Comparison of ENCODE assay signal across 13 mouse cellular contexts in the genomic region with DNA sequence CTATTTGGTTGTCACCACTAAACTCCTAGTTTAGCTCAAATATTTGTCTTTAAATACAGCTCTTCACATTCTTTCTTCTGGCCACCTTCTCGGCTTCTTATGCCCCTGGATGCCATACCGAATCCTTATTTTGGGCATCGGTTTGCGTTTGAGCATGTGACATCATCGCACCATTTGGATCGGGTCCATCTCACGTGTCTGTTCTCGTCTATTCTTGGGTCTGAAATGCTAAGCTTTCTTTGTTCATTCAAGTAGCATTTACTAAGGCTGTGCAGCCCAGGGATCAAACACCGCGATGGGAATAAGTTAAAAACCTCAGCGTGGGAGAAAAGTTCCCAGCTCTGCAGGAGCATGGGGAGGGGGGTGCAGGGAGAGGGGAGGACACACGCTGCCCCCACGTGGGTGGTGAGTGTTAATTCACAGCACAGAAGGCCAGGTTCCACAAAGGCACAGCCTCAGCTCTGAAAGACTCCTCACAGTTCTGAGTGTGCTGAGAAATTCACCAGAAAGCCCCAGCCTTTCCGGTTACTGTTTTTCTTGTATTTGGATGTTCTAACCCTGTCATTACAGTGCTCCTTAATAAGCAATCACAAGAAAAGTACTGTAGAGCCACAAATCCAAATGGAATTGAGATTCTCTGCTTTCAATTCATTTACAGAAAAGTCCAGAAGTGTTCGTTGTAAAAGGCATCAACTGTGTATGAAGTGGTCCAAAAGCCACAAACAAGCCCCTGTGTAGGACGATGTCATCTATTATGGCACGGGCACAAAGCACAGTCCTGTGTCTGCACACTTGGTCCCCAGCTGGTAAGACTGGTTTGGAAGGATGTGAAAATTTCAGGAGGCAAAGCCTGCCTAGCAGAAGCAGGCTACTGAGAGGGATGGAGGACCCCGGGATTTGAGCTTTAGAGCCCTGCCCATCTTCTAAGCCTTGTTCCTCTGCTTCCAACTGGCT. TPM values are rescaled to one million over a fixed set of nuclear protein-coding genes. Genes with fewer than 3 reads are reported as not detected.
DNase-seq lines count a peak whose midpoint lies in the region; ATAC-seq and TF ChIP-seq lines count a peak whose summit lies in the region.
"Had no signal": no experiment of that assay in that cellular context is flagged by ENCODE, and none has a peak within 500 bp of the region (broad histone marks: within the 10 kb centered on the region; RNA-seq: fewer than 3 reads in every experiment).

No protein-coding gene starts in this region.

- peak; percentile 59; the same call in 1 of the 2 replicates for ATAC-seq in forebrain, embryonic 13.5 days
- no peak for ATAC-seq in liver, postnatal 0 days
- no peak for ATAC-seq in liver, embryonic 12.5 days

- TF ChIP-seq CTCF in liver, postnatal 0 days (IDR thresholded peaks at IDR 0.05; ENCODE audit: low read depth), result peak; percentile 42

- DNase-seq in forebrain, embryonic 10.5 days (ENCODE audit: extremely low spot score, low spot score), result no peak
- DNase-seq in liver, postnatal 0 days, result peak; percentile 29
- DNase-seq in ES-CJ7 (ENCODE audit: low read depth, low spot score), result peak; percentile 6
- DNase-seq in fibroblast of lung, adult 2 months (ENCODE audit: low read depth), result peak; percentile 37
- DNase-seq in gastrocnemius, adult 8-10 months (ENCODE audit: low spot score in 2 of 2), result no peak
- no peak for DNase-seq in left cerebral cortex, adult 11 months (ENCODE audit: low spot score)
- DNase-seq: kidney, postnatal 10 days had no signal

- no peak overlapping the region for H3K9ac ChIP-seq in forebrain, embryonic 13.5 days
- H3K9ac ChIP-seq in liver, postnatal 0 days (replicated peaks), result no peak overlapping the region
- H3K9ac ChIP-seq in liver, embryonic 12.5 days, result no peak overlapping the region
- H3K9ac ChIP-seq: liver, embryonic 14.5 days had no signal

- no peaks in the 10 kb centered on the region for H3K9me3 ChIP-seq in forebrain, embryonic 13.5 days (replicated peaks)
- no peaks in the 10 kb centered on the region for H3K9me3 ChIP-seq in forebrain, embryonic 10.5 days
- no peaks in the 10 kb centered on the region for H3K9me3 ChIP-seq in liver, postnatal 0 days (ENCODE audit: low read length)
- H3K9me3 ChIP-seq in liver, embryonic 12.5 days (replicated peaks), result no peaks in the 10 kb centered on the region
- H3K9me3 ChIP-seq: hindbrain, embryonic 10.5 days had no signal

- H3K27ac ChIP-seq in forebrain, embryonic 13.5 days, result no peak overlapping the region
- H3K27ac ChIP-seq in forebrain, embryonic 10.5 days, result no peak overlapping the region
- H3K27ac ChIP-seq in liver, postnatal 0 days (ENCODE audit: low read depth), result no peak overlapping the region
- no peak overlapping the region for H3K27ac ChIP-seq in liver, embryonic 12.5 days
- H3K27ac ChIP-seq: hindbrain, embryonic 10.5 days; liver, embryonic 14.5 days had no signal

- no peak for TF ChIP-seq EP300 in liver, postnatal 0 days (IDR thresholded peaks at IDR 0.05; ENCODE audit: low read depth)

- no peaks in the 10 kb centered on the region for H3K27me3 ChIP-seq in forebrain, embryonic 13.5 days
- no peaks in the 10 kb centered on the region for H3K27me3 ChIP-seq in forebrain, embryonic 10.5 days (ENCODE audit: poor library complexity, severe bottlenecking)
- H3K27me3 ChIP-seq in liver, postnatal 0 days (ENCODE audit: insufficient read depth, low read length), result no peaks in the 10 kb centered on the region
- no peaks in the 10 kb centered on the region for H3K27me3 ChIP-seq in liver, embryonic 12.5 days (replicated peaks)

- peaks cover 39% of the 10 kb centered on the region for H3K36me3 ChIP-seq in forebrain, embryonic 13.5 days (ENCODE audit: poor library complexity, severe bottlenecking)
- H3K36me3 ChIP-seq in forebrain, embryonic 10.5 days (replicated peaks), result peaks cover 78% of the 10 kb centered on the region
- H3K36me3 ChIP-seq in liver, postnatal 0 days (replicated peaks; ENCODE audit: insufficient read depth, low read length), result no peaks in the 10 kb centered on the region
- H3K36me3 ChIP-seq in liver, embryonic 12.5 days, result peaks cover 2% of the 10 kb centered on the region; the same call in 1 of the 2 replicates

- 54% methylated on average over 18 of the region's 18 CpGs for WGBS in forebrain, embryonic 13.5 days
- 88% methylated on average over 18 of the region's 18 CpGs for WGBS in forebrain, embryonic 10.5 days
- WGBS in liver, postnatal 0 days (ENCODE audit: insufficient replicate concordance), result 82% methylated on average over 18 of the region's 18 CpGs
- WGBS in liver, embryonic 12.5 days (ENCODE audit: insufficient replicate concordance), result 77% methylated on average over 18 of the region's 18 CpGs

- H3K4me2 ChIP-seq in forebrain, embryonic 13.5 days, result no peak overlapping the region
- H3K4me2 ChIP-seq in liver, postnatal 0 days (ENCODE audit: low read depth, low read length), result no peak overlapping the region
- H3K4me2 ChIP-seq in liver, embryonic 12.5 days, result no peak overlapping the region

- peaks cover 9% of the 10 kb centered on the region for H3K4me1 ChIP-seq in forebrain, embryonic 13.5 days
- no peaks in the 10 kb centered on the region for H3K4me1 ChIP-seq in forebrain, embryonic 10.5 days
- H3K4me1 ChIP-seq in liver, postnatal 0 days (ENCODE audit: insufficient read depth), result no peaks in the 10 kb centered on the region
- H3K4me1 ChIP-seq in liver, embryonic 12.5 days, result peaks cover 14% of the 10 kb centered on the region
- H3K4me1 ChIP-seq: hindbrain, embryonic 10.5 days had no signal

- H3K4me3 ChIP-seq in forebrain, embryonic 13.5 days, result no peak overlapping the region
- H3K4me3 ChIP-seq in forebrain, embryonic 10.5 days, result no peak overlapping the region
- H3K4me3 ChIP-seq in liver, postnatal 0 days (ENCODE audit: low read depth, low read length), result no peak overlapping the region
- no peak overlapping the region for H3K4me3 ChIP-seq in liver, embryonic 12.5 days
- H3K4me3 ChIP-seq: hindbrain, embryonic 10.5 days had no signal

RNA-seq across cellular contexts. Expression of gene Gpr88, which starts 51.8 kb away (rescaled TPM):
- polyA plus RNA-seq in forebrain, embryonic 13.5 days (2015; fragmentation: Nextera tagmentation; extraction: Ambion mirVana), result 3.8 and 4.3 TPM in 2 replicates
- not detected in 2 replicates for polyA plus RNA-seq in forebrain, embryonic 10.5 days (2016; fragmentation: Nextera tagmentation; extraction: Ambion mirVana)
- 0.18 and 0.30 TPM in 2 replicates for polyA plus RNA-seq in liver, postnatal 0 days (2015; fragmentation: Nextera tagmentation; extraction: Ambion mirVana)
- 0.20 and 0.35 TPM in 2 replicates for polyA plus RNA-seq in liver, embryonic 12.5 days (2016; fragmentation: Nextera tagmentation; extraction: Ambion mirVana)
- total RNA-seq in gastrocnemius, adult 8-10 months (2022), result not detected
- total RNA-seq: granulocyte monocyte progenitor cell, adult 5-6 weeks; monocyte, adult 5-6 weeks had no signal

Comparison
In these comparisons a context has a peak if more than half of its experiments do, and no peak if none do; other contexts are left out.
1. DNase-seq: peak in liver, postnatal 0 days (single experiment), ES-CJ7 (single experiment) and fibroblast of lung, adult 2 months (single experiment); none in forebrain, embryonic 10.5 days (single experiment), gastrocnemius, adult 8-10 months (0 of 2) and left cerebral cortex, adult 11 months (single experiment).